Mouse (Mus musculus) liver, embryonic 11.5 days (tissue): ENCODE measurements around the gene Hdgfl3. TPM values are rescaled to one million over a fixed set of nuclear protein-coding genes. Genes with fewer than 3 reads are reported as not detected.
"Not testable (repeated sequence)": the region's sequence is repeated elsewhere in the genome, so short reads cannot be mapped to it uniquely, and the experiment has no call there.

Source experiments
- ATAC-seq: fragments of 200-750 bp; cut with Nextera tagmentation; replicated peaks from 2 replicates; pipeline ENCODE4 v1.8.0; 2017; ENCODE audit warnings: moderate number of reproducible peaks, mild to moderate bottlenecking, moderate TSS enrichment, moderate library complexity; ENCODE audit not compliant: low FRiP score
- DNase-seq: peaks from one replicate; pipeline ENCODE4 v3.0.0-alpha.2; 2017; ENCODE audit warnings: low spot score
- H3K27ac ChIP-seq: fragments of 300-500 bp; sonication (generic); 2 replicates; pipeline ENCODE4 v1.5.1; 2014; ENCODE audit warnings: mild to moderate bottlenecking, low read depth, low read length, control low read depth
- H3K27me3 ChIP-seq: fragments of 300-500 bp; sonication (generic); replicated peaks from 2 replicates; pipeline ENCODE4 v1.6.1; 2014; ENCODE audit warnings: low read length, mixed read lengths; ENCODE audit not compliant: control insufficient read depth, insufficient read depth
- H3K36me3 ChIP-seq: fragments of 300-500 bp; sonication (generic); 2 replicates; pipeline ENCODE4 v1.6.1; 2014; ENCODE audit warnings: mild to moderate bottlenecking, low read length, moderate library complexity, mixed read lengths; ENCODE audit not compliant: control insufficient read depth, insufficient read depth
- H3K4me1 ChIP-seq: fragments of 300-500 bp; sonication (generic); replicated peaks from 2 replicates; pipeline ENCODE4 v1.6.1; 2014; ENCODE audit warnings: low read length, mixed read lengths; ENCODE audit not compliant: control insufficient read depth, insufficient read depth
- H3K4me2 ChIP-seq: fragments of 300-500 bp; sonication (generic); 2 replicates; pipeline ENCODE4 v1.6.1; 2014; ENCODE audit warnings: mild to moderate bottlenecking, control low read depth, moderate library complexity
- H3K4me3 ChIP-seq: fragments of 300-500 bp; sonication (generic); 2 replicates; pipeline ENCODE4 v1.5.1; 2014; ENCODE audit warnings: low read depth, low read length, control low read depth
- H3K9ac ChIP-seq: fragments of 300-500 bp; sonication (generic); 2 replicates; pipeline ENCODE4 v1.6.1; 2014; ENCODE audit warnings: low read depth, low read length, control low read depth
- H3K9me3 ChIP-seq: fragments of 300-500 bp; sonication (generic); 2 replicates; pipeline ENCODE4 v1.6.1; 2016; ENCODE audit warnings: low read length, inconsistent platforms, mixed read lengths; ENCODE audit not compliant: control insufficient read depth
- WGBS: fragments of 180-500 bp; shearing (Covaris S2); extraction: QIAGEN DNeasy Blood & Tissue Kit; methylation state at CpG from one replicate; pipeline ENCODE4 v1.1.7; 2014; 5-methylcytosine and 5-hydroxymethylcytosine counted together
- polyA plus RNA-seq: library from polyadenylated mRNA; unstranded; fragments of >200 nt; fragmentation: Nextera tagmentation; extraction: Ambion mirVana; gene quantifications from 2 replicates; pipeline ENCODE4 v1.2.1, GENCODE M21; 2014

The Hdgfl3 gene
- polyA plus RNA-seq, 1 experiment from 2014 or later: 5.9 TPM

- 78% methylated on average over 5 of the region's 5 CpGs for WGBS
- H3K36me3 ChIP-seq, H3K4me1 ChIP-seq, H3K4me3 ChIP-seq, ATAC-seq, DNase-seq, H3K27me3 ChIP-seq, H3K9me3 ChIP-seq, H3K9ac ChIP-seq, H3K4me2 ChIP-seq, H3K27ac ChIP-seq: not testable (repeated sequence)
Measured at GRCm38 (mm10) chr7:81837771-81838170, 96.5 kb downstream of the Hdgfl3 start.

GRCm38 (mm10) chr7:81835430-81835829, 98.8 kb downstream of the Hdgfl3 start:
- Histone ChIP-seq H3K27ac (no peak overlapping the region), H3K27me3 (no peaks in the 10 kb centered on the region), H3K9ac (no peak overlapping the region), H3K9me3 (no peaks in the 10 kb centered on the region), H3K4me1 (no peaks in the 10 kb centered on the region), H3K4me3 (no peak overlapping the region), H3K36me3 (no peaks in the 10 kb centered on the region), H3K4me2 (no peak overlapping the region)
- no peak for ATAC-seq
- no peak for DNase-seq
- WGBS: 84% methylated on average over 5 of the region's 5 CpGs

- Histone ChIP-seq H3K27me3 (no peaks in the 10 kb centered on the region), H3K27ac (no peak overlapping the region), H3K4me1 (no peaks in the 10 kb centered on the region), H3K4me2 (no peak overlapping the region), H3K9ac (no peak overlapping the region), H3K36me3 (no peaks in the 10 kb centered on the region), H3K4me3 (no peak overlapping the region), H3K9me3 (no peaks in the 10 kb centered on the region)
- DNase-seq (no peak), ATAC-seq (no peak)
Measured at GRCm38 (mm10) chr7:81834847-81835246, 99.4 kb downstream of the Hdgfl3 start.

Other genes starting within 250 kb of the Hdgfl3 start
- gene Homer2, start 226.9 kb downstream of the Hdgfl3 start, polyA plus RNA-seq: 16.0 and 17.7 TPM in 2 replicates
- gene Ramac, start 171.5 kb downstream of the Hdgfl3 start, polyA plus RNA-seq: 98.0 and 103 TPM in 2 replicates
- 45.8 and 58.9 TPM in 2 replicates for gene 3110040N11Rik, start 145.0 kb downstream of the Hdgfl3 start, polyA plus RNA-seq
- 52.0 and 52.7 TPM in 2 replicates for gene Btbd1, start 105.0 kb downstream of the Hdgfl3 start, polyA plus RNA-seq
- not detected in 2 replicates for gene Gm10160, start 78.7 kb downstream of the Hdgfl3 start, polyA plus RNA-seq
- 12.1 and 12.5 TPM in 2 replicates for gene Tm6sf1, start 75.5 kb downstream of the Hdgfl3 start, polyA plus RNA-seq
- 5.1 and 7.0 TPM in 2 replicates for gene Bnc1, start 57.8 kb upstream of the Hdgfl3 start, polyA plus RNA-seq
- gene Sh3gl3, start 239.4 kb upstream of the Hdgfl3 start, polyA plus RNA-seq: 3.8 and 4.9 TPM in 2 replicates